Mouse (Mus musculus): ENCODE results near the gene Ppm1e.
A peak's percentile ranks its signal among the peaks of the same experiment; 100 is the strongest.

The Ppm1e gene

DNA sequence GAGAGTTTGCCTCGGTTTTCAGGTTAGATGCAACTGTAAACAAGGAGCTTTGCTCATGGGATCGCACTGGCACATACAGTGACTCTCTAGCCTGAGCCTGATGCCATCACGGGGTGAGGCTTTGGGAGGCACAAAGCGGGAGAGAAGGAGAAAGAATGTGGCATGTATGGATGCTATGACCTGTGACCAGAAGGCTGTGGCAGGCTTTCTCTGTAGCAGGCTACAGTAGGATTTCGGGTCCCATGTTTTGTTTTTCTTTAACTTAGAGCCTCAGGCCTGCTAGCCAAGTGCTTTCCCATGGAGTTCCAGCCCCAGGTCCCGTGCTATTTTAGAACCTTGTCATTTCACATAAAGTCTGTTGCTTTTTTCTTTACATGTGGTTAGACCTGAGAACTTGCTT, 108.7 kb downstream of the Ppm1e start:
- DNase-seq = no peak

DNA sequence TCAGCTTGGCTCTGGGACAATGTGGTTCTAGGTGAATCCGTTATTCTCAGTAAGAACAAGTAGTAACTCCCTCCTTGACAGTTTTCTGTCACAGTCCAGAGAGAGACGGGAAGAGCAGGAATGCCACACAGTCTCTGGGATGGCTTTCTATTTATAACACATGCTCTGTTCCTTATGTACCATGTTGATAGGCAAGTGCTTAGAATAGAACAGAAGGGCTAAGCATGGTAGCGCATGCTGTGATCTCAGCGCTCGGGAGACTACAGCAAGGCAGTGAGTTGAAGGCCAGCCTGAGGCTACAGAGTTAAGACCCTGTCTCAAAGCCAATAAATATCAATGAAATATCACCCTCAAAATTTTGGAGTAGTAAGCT, 111.3 kb downstream of the Ppm1e start:
- DNase-seq = no peak

DNA sequence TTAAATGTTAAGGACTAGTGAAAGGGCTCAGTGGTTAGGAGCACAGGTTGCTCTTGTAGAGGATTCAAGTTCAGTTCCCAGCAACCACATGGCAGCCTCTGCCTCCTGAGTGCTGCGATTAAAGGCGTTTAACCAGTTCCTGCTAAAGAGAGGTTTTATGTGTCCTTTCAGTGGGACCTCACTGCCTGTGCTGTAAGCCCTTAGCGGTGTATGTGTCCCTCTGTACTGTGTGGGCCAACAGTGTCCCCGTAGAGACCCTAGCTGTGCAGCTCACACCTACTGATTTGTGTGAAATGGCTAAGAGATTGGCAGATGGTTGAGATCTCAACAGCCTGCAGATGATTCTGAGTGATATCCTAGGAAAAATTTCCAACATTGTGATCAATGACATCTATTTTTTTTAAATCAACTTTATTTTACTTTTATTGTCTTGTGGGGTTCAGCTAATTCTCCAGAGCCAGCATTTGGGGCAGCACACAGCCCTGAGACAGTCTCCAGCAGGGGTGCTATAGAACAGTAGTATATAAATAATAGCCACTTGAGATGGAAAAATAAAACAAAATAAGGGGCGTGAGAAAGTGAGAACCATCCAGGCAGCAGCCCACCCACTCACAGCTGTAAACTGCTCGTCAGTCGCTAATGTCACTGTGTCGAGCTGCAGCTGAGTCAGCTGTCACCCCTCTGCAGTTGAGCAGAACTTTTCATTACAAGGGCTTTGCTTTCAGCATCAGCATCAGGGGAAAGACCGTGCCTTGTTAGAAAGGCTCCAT, 111.9 kb downstream of the Ppm1e start:
- DNase-seq = no peak

DNA sequence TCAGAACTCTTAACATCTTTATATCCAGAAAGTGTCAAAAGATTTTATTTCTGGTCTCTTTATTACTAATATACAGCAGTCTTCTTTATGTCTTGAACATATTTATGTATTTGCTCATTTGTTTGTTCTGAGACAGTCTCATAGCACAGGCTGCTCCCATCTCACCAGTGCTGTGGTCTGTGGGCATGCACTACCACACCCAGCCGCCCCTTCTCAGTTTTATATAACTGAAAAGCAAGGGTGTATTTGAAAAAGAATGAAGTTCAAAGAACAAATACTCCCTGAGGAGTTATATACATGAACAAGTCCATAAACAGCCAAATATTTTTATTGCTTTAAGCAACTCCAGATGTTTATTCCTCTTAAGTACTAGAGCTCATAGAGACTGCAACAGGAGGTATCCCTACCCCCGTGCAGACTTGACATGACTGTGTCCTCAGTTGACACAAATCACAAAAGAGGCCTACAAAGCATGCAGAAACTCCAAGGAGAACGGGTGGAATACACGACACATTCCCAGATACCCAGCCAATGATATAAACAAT, 112.6 kb downstream of the Ppm1e start:
- DNase-seq = no peak

DNA sequence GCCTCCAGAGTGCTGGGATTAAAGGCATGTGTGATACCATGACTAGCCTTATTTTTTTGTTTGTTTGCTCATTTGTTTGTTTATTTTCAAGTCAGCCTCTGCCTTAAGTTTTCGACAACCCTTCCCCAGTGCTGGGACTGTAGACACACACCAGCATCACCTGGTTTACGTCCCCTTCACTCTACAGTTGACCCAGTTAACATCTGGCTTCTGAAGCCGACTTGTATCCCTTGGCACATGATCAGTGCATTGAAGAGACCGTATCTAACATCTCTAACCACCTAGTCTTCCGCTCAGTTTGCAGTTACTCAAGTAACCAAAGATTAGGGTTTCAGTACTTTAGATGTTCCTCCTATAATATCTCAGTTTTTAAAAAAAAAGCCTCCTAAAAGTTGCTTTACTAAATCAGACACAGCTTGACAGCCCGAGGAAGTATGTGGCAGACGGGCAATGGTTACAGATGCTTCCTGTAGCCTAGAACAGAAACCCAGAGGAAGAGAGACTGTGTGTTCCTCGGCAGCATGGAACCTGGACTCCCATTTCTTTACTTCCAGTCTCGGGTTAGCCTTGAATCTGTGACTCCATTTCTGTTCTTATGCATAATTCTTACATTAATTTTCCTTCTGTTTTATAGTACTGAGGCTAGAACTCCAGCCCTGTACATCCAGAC, 113.5 kb downstream of the Ppm1e start:
- no peak for DNase-seq

DNA sequence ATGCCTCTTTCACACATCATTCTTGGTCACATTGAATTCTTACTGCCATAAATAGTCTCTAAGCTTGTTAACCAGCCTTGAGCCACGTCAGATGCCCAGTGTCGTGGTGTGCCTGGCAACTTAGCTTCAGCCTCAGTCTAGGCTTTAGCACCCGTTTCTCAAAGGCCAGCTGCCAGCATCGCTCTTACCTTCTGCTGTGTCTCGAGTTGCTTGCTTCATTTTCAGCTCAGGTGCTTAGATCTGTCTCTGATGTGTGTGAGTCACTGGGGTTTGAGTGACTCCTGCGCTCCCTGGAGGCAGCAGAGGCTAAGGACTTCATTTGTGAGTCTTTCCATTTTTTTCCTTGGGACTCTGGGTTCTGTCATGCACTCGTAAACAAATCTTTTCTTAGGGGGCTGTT, 117.6 kb downstream of the Ppm1e start:
- no peak for DNase-seq

DNA sequence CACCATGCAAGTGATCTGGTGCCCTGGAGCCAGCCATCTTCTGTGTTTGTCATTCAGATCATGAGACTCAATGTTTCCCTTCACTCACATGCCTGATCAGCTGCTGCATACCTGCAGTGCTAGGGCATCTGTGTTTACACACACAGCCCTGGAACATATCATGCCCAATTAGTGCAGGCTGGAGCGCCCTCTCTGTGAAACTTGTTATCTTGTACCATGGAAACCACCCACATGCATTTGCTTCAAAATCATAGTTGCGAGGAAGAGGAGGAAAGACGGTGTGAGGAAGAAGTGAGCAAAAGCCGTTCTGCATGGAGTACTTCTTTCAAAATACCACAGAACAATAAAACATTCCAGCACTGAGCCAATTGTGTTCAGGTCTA, 118.0 kb downstream of the Ppm1e start:
- no peak for DNase-seq

DNA sequence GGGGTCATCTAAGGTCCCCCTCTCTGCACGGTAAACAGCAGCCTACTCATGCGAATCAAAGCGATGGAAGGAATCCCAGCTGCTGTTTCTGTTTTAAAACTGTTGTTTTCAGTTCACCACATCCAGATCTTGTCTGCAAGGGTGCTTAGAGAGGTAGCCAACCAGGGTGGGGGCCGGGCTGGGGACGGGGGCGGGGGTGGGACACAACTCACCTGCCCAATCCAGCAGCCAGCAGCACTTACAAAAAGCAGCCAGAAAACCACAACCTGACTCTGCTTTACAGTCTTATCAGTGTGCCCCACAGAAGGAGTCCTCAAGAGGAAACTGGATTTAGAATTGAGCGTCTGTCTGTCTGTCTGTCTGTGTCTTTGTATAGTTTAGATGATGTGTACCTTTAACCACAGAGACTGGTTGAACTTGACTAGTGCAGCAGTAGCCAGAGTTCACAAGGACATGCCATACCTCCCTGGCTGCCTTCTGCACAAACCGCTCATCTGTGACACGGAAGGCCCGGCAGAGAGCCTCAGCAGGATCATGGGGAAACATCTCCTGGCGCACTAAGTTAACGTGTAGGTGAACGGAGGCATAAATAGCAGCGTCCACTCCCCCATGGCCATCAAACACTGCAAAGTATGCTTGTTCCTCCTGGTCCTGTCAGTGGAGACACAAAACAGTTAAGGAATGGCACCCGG, 118.5 kb downstream of the Ppm1e start:
- DNase-seq = peak; percentile 30 to 54

DNA sequence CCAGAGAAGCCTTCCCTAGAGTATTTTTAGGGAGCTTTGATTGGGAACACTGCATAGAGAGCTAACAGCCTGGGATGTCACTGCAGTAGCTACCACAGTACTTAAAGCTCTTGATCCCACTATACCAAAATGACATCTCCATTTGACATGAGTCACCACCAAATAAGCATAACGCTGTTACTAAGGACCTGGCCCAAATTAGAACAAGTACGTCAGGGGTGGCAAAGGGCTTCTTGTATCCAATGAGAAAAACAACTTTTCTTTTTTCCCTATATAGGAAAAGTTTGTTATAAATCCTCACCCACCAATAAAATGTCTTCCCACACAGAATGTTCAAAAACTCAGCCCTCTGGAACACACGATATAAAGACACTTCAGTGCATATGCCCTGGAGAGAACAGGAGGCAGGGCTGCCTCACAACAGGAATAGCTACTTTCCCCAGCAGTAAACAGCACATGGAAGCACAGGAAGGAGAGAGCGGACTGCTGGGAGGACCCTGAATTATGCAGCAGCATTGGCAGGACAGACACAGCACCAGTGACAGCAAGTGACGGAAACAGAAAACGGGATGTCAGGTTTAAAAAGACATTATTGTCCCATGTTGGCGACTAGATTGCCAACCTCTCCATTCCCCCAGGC, 119.8 kb downstream of the Ppm1e start:
- no peak for DNase-seq

DNA sequence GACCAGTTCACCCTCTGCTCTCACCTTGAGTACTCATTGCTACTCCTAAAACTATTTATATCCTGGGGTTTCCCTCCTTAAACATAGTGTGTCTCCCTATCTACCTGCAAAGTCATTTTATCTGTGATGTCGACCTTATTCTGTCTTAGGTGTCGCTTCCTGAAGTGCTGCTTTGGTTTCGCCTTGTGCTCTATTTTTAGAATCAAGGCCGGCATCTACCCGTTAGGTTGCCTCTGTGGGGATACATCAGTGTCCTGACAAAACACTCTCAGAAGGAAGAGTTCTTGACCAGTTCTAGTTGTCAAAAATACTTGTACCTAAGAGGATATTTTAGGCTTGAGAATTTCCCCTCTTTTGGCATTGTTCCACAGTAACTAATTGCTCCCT, 123.3 kb downstream of the Ppm1e start:
- no peak for DNase-seq

DNA sequence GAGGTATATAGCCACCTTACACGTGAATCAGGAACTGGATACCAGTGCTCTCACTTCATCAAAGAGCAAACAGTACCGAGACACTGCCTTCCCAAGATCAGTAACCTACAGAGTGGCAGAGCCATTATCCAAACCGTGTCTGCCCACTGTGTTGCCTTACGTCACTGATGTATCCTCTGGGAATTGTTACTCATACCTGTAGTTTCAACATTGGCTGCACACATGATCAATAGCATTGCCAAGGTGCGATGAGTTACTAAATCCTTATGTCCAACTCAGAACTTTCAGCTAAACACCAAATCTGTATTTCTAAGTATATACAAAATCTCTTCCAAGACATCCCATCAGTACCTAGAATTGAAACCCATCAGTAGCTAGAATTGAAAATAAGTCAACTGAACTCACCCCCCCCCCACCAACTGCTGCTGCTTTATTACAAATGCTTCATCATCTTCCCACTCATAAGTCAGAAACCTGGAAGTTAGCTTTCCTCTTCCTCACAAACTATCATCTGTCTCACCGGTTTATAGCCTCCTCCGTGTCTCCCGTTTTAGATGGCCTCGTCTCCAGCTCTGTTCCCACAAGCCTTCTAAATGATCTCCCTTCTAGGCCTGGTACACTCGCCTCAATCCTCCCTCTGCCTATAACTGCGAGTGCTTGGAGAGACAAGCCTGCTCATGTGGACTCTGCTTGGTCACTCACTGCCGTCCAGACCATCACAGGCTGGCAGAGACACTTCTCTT, 123.9 kb downstream of the Ppm1e start:
- no peak for DNase-seq

DNA sequence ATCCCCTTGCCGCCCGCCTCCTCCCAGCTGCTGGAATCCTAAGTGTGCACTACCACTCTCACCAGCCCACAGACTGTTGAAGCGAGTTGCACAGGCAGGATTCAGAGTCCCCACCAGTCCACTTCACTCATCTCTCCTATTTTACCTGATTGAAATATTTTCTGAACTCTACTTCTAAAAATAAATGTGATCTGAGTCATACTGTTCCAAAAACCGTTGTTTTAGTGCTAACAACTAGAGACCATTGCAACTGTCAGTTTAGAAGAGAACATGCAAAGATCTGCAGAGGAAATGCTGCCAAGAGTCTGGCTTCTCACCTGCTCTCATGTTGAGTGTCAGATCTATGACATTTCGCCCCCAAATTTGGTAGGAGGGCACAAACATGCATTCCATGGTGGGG, 125.4 kb downstream of the Ppm1e start:
- DNase-seq = no peak

DNA sequence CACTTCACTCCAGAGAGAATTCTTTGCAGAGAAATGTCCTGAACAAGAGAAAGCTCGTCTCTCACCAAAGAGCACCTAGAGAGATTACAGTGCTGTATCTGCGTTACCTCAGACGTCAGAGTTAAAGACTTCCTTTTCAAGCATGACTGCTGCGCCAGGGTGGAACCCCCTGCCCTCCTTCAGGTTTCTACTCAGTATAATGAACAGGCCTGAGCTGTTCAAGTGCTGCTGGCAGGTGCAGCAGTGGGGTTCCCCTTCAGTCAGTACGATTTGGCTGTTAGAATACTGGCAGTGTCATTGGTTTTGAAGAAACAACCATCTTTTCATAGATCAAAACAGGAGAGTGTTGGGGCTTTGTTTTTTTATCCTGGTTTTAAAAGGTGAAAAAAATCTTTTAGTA, 131.8 kb downstream of the Ppm1e start:
- DNase-seq = no peak

DNA sequence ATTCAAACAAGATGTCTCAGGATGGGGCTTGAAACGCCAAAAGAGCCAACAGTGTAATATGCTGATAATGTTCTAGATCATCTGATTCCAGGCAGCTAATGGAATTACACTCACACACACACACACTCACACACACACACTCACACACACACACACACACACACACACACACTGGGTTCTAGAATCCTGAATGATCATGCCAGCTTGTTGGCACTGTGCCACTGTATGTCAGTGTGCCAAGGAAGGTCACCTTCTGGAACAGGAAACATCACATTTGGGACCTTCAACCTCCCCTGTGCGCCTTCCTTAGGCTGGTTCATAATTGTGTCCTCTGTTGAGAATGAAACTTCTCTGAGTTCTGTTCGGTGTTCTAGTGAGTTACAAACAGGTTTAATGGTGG, 136.1 kb downstream of the Ppm1e start:
- DNase-seq = peak; percentile 25 to 42

DNA sequence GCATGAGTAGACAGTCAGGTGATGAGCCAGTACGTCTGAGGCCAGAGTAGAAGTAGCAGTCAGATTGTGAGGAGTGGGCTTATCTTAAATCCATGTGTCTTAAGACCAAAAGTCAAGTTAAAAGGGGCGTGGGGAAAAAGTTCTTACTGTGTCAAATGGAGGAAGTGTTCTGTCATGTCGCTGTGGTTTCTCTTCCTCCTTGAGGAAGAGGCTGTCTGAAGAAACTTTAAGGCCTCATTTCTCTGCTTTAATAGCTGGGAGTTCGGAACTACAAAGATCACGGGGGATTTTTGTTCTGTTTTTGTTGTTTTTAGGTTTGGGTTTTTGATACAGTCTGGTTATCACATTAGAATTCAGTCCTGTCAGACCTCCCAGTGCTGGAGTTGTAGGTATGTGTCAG, 146.5 kb downstream of the Ppm1e start:
- DNase-seq = no peak

Data from kidney, postnatal 36 days (tissue).